Mouse (Mus musculus) lung, postnatal 0 days (tissue): ENCODE measurements around the gene Dip2b.
A peak's percentile ranks its signal among the peaks of the same experiment; 100 is the strongest.

Source experiments
- CTCF ChIP-seq: IDR thresholded peaks from 2 replicates; pipeline ENCODE4 v1.5.1; 2016; ENCODE audit warnings: antibody characterized with exemption, mild to moderate bottlenecking
- EP300 ChIP-seq: IDR thresholded peaks from 2 replicates; pipeline ENCODE4 v1.6.1; 2016; ENCODE audit warnings: antibody characterized with exemption, mild to moderate bottlenecking, control low read depth

DNA sequence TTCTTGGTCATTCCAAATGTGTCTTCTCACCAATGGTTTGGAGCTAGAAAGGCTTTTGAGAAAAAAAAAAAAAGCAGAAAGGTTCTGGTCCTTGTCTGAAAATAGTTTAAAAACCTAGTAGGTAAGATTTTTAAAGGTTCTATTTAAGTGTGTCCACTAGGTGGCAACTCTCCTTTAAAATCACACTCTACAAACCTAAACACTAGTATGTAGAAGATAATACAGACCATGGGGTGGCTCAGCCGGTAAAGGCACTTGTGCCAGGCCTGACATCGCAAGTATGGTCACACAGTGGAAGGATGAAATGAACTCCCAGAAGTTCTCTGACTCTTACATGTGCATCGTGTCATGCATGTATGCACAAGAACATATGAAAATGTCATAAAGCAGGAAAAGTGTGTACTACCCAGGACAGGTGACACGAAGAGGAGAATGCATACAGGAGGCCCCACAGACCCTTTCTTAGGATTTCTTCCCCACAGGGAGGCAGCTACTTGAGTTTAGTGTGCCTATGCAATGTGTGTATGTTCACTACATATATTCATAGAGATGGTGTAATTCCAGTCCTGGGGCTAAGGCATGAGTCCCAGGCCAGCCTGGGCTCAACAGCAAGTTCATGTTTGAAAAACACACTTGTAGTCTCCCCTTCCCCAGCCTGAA lies 224.9 kb downstream of the Dip2b start:
- TF ChIP-seq CTCF (peak; percentile 60), EP300 (no peak)
